12 mouse cellular contexts compared by ENCODE assay signal in the genomic region with DNA sequence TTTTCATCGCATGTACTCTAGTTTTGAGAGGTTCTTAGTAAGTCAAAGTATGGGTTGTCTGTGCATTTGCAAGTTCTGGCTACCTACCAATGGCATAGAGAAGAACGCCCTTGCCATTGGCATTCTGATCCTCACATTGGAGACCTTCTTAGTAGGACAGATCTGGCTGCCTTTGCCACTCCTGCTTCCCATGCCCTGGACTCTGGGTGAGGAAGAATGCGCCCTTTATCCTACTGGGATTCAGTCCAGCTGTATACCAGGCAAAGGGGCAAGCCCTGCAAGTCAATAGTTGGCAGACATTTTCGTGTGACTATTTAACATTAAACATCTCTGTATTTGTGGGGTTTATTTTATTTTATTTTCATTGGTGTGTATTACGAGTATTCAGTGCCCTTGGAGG. TPM values are rescaled to one million over a fixed set of nuclear protein-coding genes. Genes with fewer than 3 reads are reported as not detected.
A peak's percentile ranks its signal among the peaks of the same experiment; 100 is the strongest.
DNase-seq lines count a peak whose midpoint lies in the region; ATAC-seq lines count a peak whose summit lies in the region.
"Had no signal": no experiment of that assay in that cellular context is flagged by ENCODE, and none has a peak within 500 bp of the region (broad histone marks: within the 10 kb centered on the region; RNA-seq: fewer than 3 reads in every experiment).

No protein-coding gene starts in this region.

- intact Hi-C loops in left cerebral cortex, postnatal 4 days (cut with DNase I) = no loop called here
- intact Hi-C loops in left cerebral cortex, postnatal 25 days (cut with DNase I) = no loop called here

- no peaks in the 10 kb centered on the region for H3K27me3 ChIP-seq in neural tube, embryonic 15.5 days (replicated peaks)
- H3K27me3 ChIP-seq: embryonic facial prominence, embryonic 13.5 days had no signal

- no peaks in the 10 kb centered on the region for H3K9me3 ChIP-seq in neural tube, embryonic 15.5 days (replicated peaks)
- H3K9me3 ChIP-seq: embryonic facial prominence, embryonic 13.5 days had no signal

- no peak overlapping the region for H3K9ac ChIP-seq in neural tube, embryonic 15.5 days (replicated peaks)
- H3K9ac ChIP-seq: embryonic facial prominence, embryonic 13.5 days; forebrain, postnatal 0 days had no signal

- H3K27ac ChIP-seq in neural tube, embryonic 15.5 days (replicated peaks) = no peak overlapping the region
- H3K27ac ChIP-seq: embryonic facial prominence, embryonic 13.5 days; left cerebral cortex, adult 2 months had no signal

- ATAC-seq in CD4-positive, CD25-positive, alpha-beta regulatory T cell, adult 4 months = no peak
- ATAC-seq in neural tube, embryonic 15.5 days (ENCODE audit: low FRiP score) = no peak
- ATAC-seq: forebrain, postnatal 0 days had no signal

- DNase-seq in adrenal gland, postnatal 10 days = peak; percentile 75
- no peak for DNase-seq in adrenal gland, adult 8-10 months
- DNase-seq in left cerebral cortex, postnatal 4 days = peak; percentile 5
- DNase-seq in left cerebral cortex, postnatal 25 days (ENCODE audit: low spot score in 2 of 2) = no peak
- DNase-seq in adrenal gland, postnatal 14 days = peak; percentile 66
- DNase-seq in heart, postnatal 4 days = peak; percentile 79
- DNase-seq: forebrain, postnatal 0 days; thymus, postnatal 4 days had no signal

- no peak overlapping the region for H3K4me2 ChIP-seq in neural tube, embryonic 15.5 days
- H3K4me2 ChIP-seq: embryonic facial prominence, embryonic 13.5 days had no signal

- no peaks in the 10 kb centered on the region for H3K36me3 ChIP-seq in neural tube, embryonic 15.5 days
- H3K36me3 ChIP-seq: embryonic facial prominence, embryonic 13.5 days had no signal

- H3K4me3 ChIP-seq in neural tube, embryonic 15.5 days (replicated peaks) = no peak overlapping the region
- H3K4me3 ChIP-seq: embryonic facial prominence, embryonic 13.5 days; left cerebral cortex, adult 2 months had no signal

- WGBS in neural tube, embryonic 15.5 days = 77% methylated on average over 5 of the region's 5 CpGs

- H3K4me1 ChIP-seq in neural tube, embryonic 15.5 days = peaks cover 10% of the 10 kb centered on the region

RNA-seq across cellular contexts. Expression of a gene that starts 3.7 kb away (rescaled TPM):
- total RNA-seq in adrenal gland, postnatal 10 days (2021) = 100 to 1,000 TPM; 145 to 155 TPM
- 10 to 100 TPM; 63.8 to 85.7 (median 71.5) TPM for total RNA-seq in adrenal gland, adult 8-10 months (2022)
- total RNA-seq in left cerebral cortex, postnatal 4 days (2021) = 10 to 100 TPM; 19.2 to 21.5 TPM
- 10 to 100 TPM; 24.9 to 25.8 TPM for total RNA-seq in left cerebral cortex, postnatal 25 days (2021)
- 135 and 145 TPM in 2 replicates for total RNA-seq in adrenal gland, postnatal 14 days (2021)
- 100 to 1,000 TPM; 220 to 227 TPM for total RNA-seq in heart, postnatal 4 days (2021)
- 10 to 100 TPM; 35.2 to 42.3 TPM for polyA plus RNA-seq in CD4-positive, CD25-positive, alpha-beta regulatory T cell, adult 4 months (2017; shearing (Covaris generic))
- 40.0 and 43.0 TPM in 2 replicates for polyA plus RNA-seq in neural tube, embryonic 15.5 days (2015; fragmentation: Nextera tagmentation; extraction: Ambion mirVana)

RNA-seq across cellular contexts. Expression of a gene that starts 35.9 kb away (rescaled TPM):
- 100 to 1,000 TPM; 115 TPM for total RNA-seq in adrenal gland, postnatal 10 days (2021)
- 100 to 1,000 TPM in 3 of 4 experiments, 10 to 100 TPM in 1; 89.8 to 110 (median 102) TPM for total RNA-seq in adrenal gland, adult 8-10 months (2022)
- total RNA-seq in left cerebral cortex, postnatal 4 days (2021) = 10 to 100 TPM; 28.9 to 29.9 TPM
- 10 to 100 TPM; 28.1 to 32.0 TPM for total RNA-seq in left cerebral cortex, postnatal 25 days (2021)
- total RNA-seq in adrenal gland, postnatal 14 days (2021) = 121 and 137 TPM in 2 replicates
- total RNA-seq in heart, postnatal 4 days (2021) = 10 to 100 TPM; 58.9 to 63.0 TPM
- polyA plus RNA-seq in CD4-positive, CD25-positive, alpha-beta regulatory T cell, adult 4 months (2017; shearing (Covaris generic)) = 10 to 100 TPM; 86.1 to 97.5 TPM
- polyA plus RNA-seq in neural tube, embryonic 15.5 days (2015; fragmentation: Nextera tagmentation; extraction: Ambion mirVana) = 17.3 and 27.9 TPM in 2 replicates

RNA-seq across cellular contexts. Expression of a gene that starts 40.9 kb away (rescaled TPM):
- total RNA-seq in adrenal gland, postnatal 10 days (2021) = 10 to 100 TPM; 14.7 to 19.0 TPM
- total RNA-seq in adrenal gland, adult 8-10 months (2022) = 10 to 100 TPM; 15.8 to 21.1 (median 18.8) TPM
- total RNA-seq in left cerebral cortex, postnatal 4 days (2021) = 10 to 100 TPM; 17.7 to 19.2 TPM
- total RNA-seq in left cerebral cortex, postnatal 25 days (2021) = 10 to 100 TPM; 10.9 to 13.1 TPM
- total RNA-seq in adrenal gland, postnatal 14 days (2021) = 17.2 and 18.0 TPM in 2 replicates
- 10 to 100 TPM; 18.3 to 19.2 TPM for total RNA-seq in heart, postnatal 4 days (2021)
- polyA plus RNA-seq in CD4-positive, CD25-positive, alpha-beta regulatory T cell, adult 4 months (2017; shearing (Covaris generic)) = 10 to 100 TPM; 12.6 to 18.7 TPM
- polyA plus RNA-seq in neural tube, embryonic 15.5 days (2015; fragmentation: Nextera tagmentation; extraction: Ambion mirVana) = 45.7 and 45.8 TPM in 2 replicates

Comparison
In these comparisons a context has a peak if more than half of its experiments do, and no peak if none do; other contexts are left out.
1. DNase-seq: peak in adrenal gland, postnatal 10 days (single experiment), left cerebral cortex, postnatal 4 days (single experiment), adrenal gland, postnatal 14 days (single experiment) and heart, postnatal 4 days (single experiment); none in adrenal gland, adult 8-10 months (single experiment) and left cerebral cortex, postnatal 25 days (0 of 2).